Mouse (Mus musculus) heart, embryonic 12.5 days (tissue): Measurements from ENCODE around the gene Slc37a2. TPM values are rescaled to one million over a fixed set of nuclear protein-coding genes. Genes with fewer than 3 reads are reported as not detected.

ENCODE experiments used
- ATAC-seq: fragments of 200-750 bp; cut with Nextera tagmentation; 2 replicates; pipeline ENCODE4 v1.8.0; 2017; ENCODE audit warnings: moderate TSS enrichment, moderate library complexity; ENCODE audit not compliant: insufficient number of reproducible peaks, low FRiP score
- H3K27ac ChIP-seq: fragments of 300-500 bp; sonication (generic); 2 replicates; pipeline ENCODE4 v1.5.1; 2016; ENCODE audit warnings: mild to moderate bottlenecking, moderate library complexity; ENCODE audit not compliant: poor library complexity, severe bottlenecking
- H3K27me3 ChIP-seq: fragments of 300-500 bp; sonication (generic); replicated peaks from 2 replicates; pipeline ENCODE4 v1.6.1; 2016; ENCODE audit warnings: mild to moderate bottlenecking, moderate library complexity
- H3K36me3 ChIP-seq: fragments of 300-500 bp; sonication (generic); 2 replicates; pipeline ENCODE4 v1.6.1; 2016; ENCODE audit warnings: mild to moderate bottlenecking, moderate library complexity
- H3K4me1 ChIP-seq: fragments of 300-500 bp; sonication (generic); replicated peaks from 2 replicates; pipeline ENCODE4 v1.6.1; 2016; ENCODE audit warnings: mild to moderate bottlenecking
- H3K4me2 ChIP-seq: fragments of 300-500 bp; sonication (generic); 2 replicates; pipeline ENCODE4 v1.6.1; 2016; ENCODE audit warnings: mild to moderate bottlenecking, moderate library complexity
- H3K4me3 ChIP-seq: fragments of 300-500 bp; sonication (generic); 2 replicates; pipeline ENCODE4 v1.5.1; 2016; ENCODE audit warnings: mild to moderate bottlenecking
- H3K9ac ChIP-seq: fragments of 300-500 bp; sonication (generic); 2 replicates; pipeline ENCODE4 v1.6.1; 2016; ENCODE audit warnings: mild to moderate bottlenecking, moderate library complexity
- H3K9me3 ChIP-seq: fragments of 300-500 bp; sonication (generic); replicated peaks from 2 replicates; pipeline ENCODE4 v1.6.1; 2016; ENCODE audit warnings: mild to moderate bottlenecking, moderate library complexity
- WGBS: fragments of 180-500 bp; shearing (Covaris S2); methylation state at CpG from one replicate; pipeline ENCODE4 v1.1.7; 2016; 5-methylcytosine and 5-hydroxymethylcytosine counted together
- polyA plus RNA-seq: library from polyadenylated mRNA; unstranded; fragments of >200 nt; fragmentation: Nextera tagmentation; extraction: Ambion mirVana; gene quantifications from 2 replicates; pipeline ENCODE4 v1.2.1, GENCODE M21; 2016

Slc37a2 gene
- polyA plus RNA-seq, 1 experiment from 2014 or later: 1.5 TPM

DNA sequence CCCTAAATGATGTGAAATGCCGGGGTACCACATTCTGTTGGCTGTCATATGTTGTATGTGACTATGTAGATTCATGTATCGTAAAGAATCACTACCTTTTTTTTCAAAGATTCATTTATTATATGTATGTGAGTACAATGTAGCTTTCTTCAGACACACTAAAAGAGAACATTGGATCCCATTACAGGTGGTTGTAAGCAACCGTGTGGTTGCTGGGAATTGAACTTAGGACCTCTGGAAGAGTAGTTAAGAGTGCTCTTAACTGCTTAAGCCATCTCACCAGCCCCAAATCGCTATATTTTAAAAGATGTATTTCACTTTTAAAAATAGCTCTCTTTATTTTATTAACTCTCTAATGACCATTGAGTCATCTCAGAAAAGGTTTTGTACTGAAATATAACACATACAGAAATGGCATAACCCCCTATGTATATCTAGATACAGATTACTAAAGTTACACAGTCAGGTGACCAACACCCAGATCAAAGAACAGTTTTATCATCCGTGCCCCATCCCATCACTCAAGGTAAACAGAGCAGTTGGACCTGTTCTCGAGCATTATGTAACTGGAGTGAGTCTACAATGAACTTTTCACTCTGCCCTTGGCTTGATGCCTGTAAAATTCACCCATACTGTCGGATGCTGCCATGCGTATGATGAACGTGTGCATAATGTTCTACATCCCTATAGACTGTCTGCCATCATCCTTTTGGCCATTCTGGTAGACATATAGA lies 41.0 kb downstream of the Slc37a2 start:
- Histone ChIP-seq H3K4me2 (no peak overlapping the region), H3K4me3 (no peak overlapping the region), H3K9me3 (0 out of 2 replicates have a peak, but pooled peaks cover 4% of the 10 kb centered on the region), H3K27ac (no peak overlapping the region), H3K27me3 (no peaks in the 10 kb centered on the region), H3K36me3 (no peaks in the 10 kb centered on the region), H3K4me1 (no peaks in the 10 kb centered on the region), H3K9ac (no peak overlapping the region)
- 82% methylated on average over 9 of the region's 9 CpGs for WGBS
- ATAC-seq: no peak

DNA sequence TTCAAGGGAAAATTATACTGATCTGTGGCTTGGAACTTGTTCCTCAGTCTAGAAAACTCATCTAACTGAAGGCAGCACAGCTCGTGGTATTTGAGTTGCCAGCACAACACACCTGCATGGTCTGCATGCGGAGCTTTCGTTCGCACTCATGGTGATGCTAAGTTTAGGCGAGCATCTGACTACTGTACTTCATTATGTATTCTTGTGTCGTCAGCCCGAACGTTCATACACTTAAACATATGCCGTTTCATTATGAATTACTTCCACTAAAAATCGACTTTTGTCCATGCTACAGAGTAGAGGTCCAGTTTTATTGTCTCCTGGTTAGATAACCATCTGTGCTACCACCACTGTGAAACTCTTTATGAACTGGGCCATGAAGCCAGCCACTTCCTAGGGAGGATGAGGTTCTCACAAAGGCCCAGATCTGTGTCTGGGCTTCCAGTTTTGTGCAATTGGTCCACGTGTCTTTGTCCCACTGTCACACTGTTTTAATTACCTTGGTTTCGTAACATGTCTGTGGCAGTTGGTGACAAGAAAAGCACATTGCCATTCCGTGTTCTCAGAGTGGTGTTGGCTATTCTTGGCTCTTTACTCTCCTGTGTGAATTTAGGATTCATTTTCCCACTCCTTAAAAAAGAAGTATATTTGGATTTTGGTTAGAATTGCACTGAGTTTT lies 42.3 kb downstream of the Slc37a2 start:
- Histone ChIP-seq H3K27ac (no peak overlapping the region), H3K4me2 (no peak overlapping the region), H3K9me3 (0 out of 2 replicates have a peak, but pooled peaks cover 4% of the 10 kb centered on the region), H3K4me3 (no peak overlapping the region), H3K36me3 (no peaks in the 10 kb centered on the region), H3K9ac (no peak overlapping the region), H3K27me3 (no peaks in the 10 kb centered on the region), H3K4me1 (no peaks in the 10 kb centered on the region)
- 81% methylated on average over 13 of the region's 13 CpGs for WGBS
- no peak for ATAC-seq

DNA sequence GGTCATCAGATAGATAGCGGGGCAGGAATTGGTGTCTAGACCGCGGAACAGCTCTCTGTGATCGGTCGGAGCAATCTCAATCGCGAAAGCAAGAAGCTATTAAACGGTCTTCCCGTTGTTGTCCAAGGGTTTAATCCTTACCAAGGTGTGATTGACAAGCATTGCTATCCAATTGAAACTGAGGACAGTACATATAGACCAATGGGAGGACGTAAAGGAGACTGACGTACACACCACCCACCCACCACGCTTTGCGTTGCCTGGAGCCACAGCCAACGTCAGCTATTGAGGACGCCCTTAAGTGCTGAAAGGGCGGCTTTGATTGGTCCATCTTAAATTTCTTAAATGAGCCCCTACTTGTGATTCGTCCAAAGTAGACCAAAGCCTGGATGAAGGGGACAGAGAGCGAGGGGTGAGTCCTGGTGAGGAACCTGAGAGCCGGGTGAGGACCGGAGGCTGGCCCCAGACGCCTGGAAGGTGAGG lies 47.6 kb downstream of the Slc37a2 start, which contains the start of gene Tmem218:
Tmem218 (plus strand) TSS at position 295 of the 483 bp plus-strand sequence.
- Histone ChIP-seq H3K9me3 (no peaks in the 10 kb centered on the region), H3K27ac (peak within 1 kb of the TSS; percentile 64), H3K4me1 (0 out of 2 replicates have a peak, but pooled peaks cover 4% of the 10 kb centered on the region), H3K36me3 (no peaks in the 10 kb centered on the region), H3K4me2 (peak within 1 kb of the TSS; percentile 74), H3K27me3 (no peaks in the 10 kb centered on the region), H3K4me3 (peak within 1 kb of the TSS; percentile 77), H3K9ac (peak within 1 kb of the TSS; percentile 76)
- ATAC-seq: peak; percentile 100
- WGBS: under 1% methylated on average over 21 of the region's 21 CpGs

DNA sequence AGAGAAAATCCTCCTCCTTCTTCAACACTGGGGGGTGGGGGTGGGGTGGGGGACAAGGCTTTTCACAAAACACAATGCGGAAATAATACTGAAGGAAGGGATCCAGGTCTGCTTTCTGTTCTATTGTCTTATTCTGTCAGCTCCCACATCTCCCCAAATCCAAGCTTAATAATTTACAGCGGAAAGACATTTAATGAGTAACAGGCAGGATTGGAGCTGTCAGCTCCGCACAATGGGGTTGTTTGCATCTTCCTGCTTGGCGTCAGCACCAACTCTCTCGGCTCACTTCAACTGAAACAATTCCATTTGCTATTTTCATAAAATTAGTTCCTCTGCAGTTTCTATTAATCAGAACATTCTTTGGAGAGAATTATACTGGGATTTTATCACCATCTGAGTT lies 51.7 kb downstream of the Slc37a2 start:
- Histone ChIP-seq H3K4me3 (no peak overlapping the region), H3K9me3 (no peaks in the 10 kb centered on the region), H3K27ac (no peak overlapping the region), H3K27me3 (no peaks in the 10 kb centered on the region), H3K4me1 (0 out of 2 replicates have a peak, but pooled peaks cover 4% of the 10 kb centered on the region), H3K36me3 (no peaks in the 10 kb centered on the region), H3K4me2 (no peak overlapping the region), H3K9ac (no peak overlapping the region)
- ATAC-seq: no peak
- 68% methylated on average over 5 of the region's 5 CpGs for WGBS

DNA sequence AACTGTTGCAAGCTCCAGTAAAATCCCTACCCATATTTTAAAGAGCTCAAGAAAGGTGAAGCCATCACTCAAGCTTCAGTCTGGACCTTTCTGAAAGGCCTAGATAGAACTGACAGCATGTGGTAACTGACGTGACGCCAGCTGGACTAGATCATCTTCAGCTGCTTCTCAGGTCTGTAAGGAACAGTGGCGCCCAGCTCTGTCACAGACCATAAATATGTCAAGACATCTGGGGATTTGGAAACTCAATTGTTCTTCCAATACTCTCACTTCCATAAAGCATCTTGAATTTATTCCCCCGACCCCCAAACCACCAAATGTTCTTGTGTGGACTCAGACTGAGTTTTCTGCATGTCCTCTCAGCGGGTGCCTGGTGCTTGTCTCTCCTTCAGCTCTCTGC lies 55.1 kb downstream of the Slc37a2 start:
- Histone ChIP-seq H3K27ac (no peak overlapping the region), H3K4me2 (no peak overlapping the region), H3K9me3 (no peaks in the 10 kb centered on the region), H3K36me3 (no peaks in the 10 kb centered on the region), H3K27me3 (no peaks in the 10 kb centered on the region), H3K4me3 (no peak overlapping the region), H3K9ac (no peak overlapping the region), H3K4me1 (no peaks in the 10 kb centered on the region)
- no peak for ATAC-seq
- WGBS: 75% methylated on average over 5 of the region's 5 CpGs

DNA sequence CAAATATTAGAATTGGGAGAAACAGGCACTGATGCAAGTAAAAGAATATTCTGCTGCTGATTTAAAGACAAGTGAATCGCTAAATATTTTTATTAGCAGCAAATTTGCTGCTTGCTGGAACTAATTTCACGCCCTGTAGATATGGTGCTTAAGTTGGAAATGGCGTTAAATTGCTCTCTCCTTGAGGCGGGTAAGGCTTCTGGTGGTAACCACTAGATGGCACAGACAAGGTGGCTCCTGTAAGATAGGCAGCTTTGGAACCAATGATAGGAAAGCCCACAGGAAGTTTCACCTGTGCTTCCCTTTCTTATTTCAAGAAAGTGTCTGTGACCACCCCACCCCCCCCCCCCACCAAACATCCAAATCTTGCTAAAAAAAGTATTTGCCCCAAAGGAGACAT lies 58.5 kb downstream of the Slc37a2 start:
- no peak for ATAC-seq
- Histone ChIP-seq H3K4me3 (no peak overlapping the region), H3K27me3 (no peaks in the 10 kb centered on the region), H3K4me1 (no peaks in the 10 kb centered on the region), H3K36me3 (no peaks in the 10 kb centered on the region), H3K9ac (no peak overlapping the region), H3K27ac (no peak overlapping the region), H3K9me3 (no peaks in the 10 kb centered on the region), H3K4me2 (no peak overlapping the region)
- 63% methylated on average over 4 of the region's 4 CpGs for WGBS

DNA sequence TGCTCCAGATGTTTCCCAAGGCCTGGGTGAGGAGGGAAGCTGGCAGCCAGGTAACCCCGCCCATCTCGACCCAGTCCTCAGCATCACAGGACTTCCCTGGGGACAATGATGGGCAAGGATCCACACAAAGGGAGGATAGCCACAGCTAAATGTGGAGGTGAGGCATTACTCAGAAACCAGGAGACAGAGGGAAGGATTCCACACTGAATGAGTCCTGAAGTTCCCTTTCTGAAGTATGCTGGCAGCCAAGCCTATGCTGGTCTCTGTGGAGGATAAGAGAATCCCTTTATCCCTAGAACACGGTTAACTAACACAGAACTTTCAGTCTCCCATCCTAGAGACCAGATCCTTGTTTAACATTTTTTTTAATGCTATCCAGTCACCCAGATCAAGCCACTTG lies 67.5 kb downstream of the Slc37a2 start:
- no peak overlapping the region for H3K4me2 ChIP-seq
- H3K9me3 ChIP-seq: no peaks in the 10 kb centered on the region
- no peaks in the 10 kb centered on the region for H3K27me3 ChIP-seq
- H3K36me3 ChIP-seq: no peaks in the 10 kb centered on the region
- WGBS: 82% methylated on average over 3 of the region's 3 CpGs
- no peak overlapping the region for H3K27ac ChIP-seq
- ATAC-seq: no peak
- no peak overlapping the region for H3K9ac ChIP-seq
- no peak overlapping the region for H3K4me3 ChIP-seq
- peaks cover 3% of the 10 kb centered on the region; the same call in 1 of the 2 replicates for H3K4me1 ChIP-seq

DNA sequence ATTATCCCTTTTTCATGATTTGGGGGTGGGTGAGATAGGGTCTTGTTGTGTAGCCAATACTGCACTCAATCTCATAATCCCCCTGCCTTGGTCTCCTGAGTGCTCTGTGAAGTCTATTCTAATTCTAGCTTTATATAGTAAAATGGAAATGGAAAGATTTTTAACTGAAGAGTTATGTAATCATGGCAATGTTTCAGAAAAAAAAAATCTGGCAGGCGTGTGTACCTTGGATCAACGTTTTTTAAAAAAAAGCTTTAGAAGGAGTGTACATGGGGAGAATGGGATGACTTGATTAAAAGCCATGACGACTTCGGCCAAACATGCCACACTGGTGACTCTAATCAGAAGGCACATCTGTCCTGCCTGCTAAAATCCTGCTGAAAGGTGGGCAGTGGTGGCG lies 68.1 kb downstream of the Slc37a2 start:
- H3K4me2 ChIP-seq: no peak overlapping the region
- 79% methylated on average over 5 of the region's 5 CpGs for WGBS
- ATAC-seq: no peak

DNA sequence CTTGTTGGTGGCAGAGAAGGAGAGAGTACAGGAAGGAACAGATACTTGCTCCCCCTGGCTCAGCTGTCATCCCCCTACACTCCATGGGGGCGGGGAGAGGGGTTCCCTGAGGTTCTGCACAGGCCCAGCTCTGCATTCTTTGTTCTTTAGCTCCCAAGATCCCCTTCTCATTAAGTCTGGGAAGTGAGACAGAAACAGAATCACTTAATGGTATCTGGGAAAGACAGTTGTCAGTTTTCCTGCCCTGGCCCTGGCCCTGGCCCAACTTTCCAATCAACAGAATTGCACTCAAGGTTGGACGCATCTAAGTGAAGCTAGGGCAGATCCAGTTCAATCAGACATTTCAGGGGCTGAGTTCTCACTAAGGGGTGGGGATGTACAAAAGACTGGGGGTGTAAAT lies 72.4 kb downstream of the Slc37a2 start:
- WGBS: 52% methylated on average over 2 of the region's 2 CpGs
- Histone ChIP-seq H3K27ac (no peak overlapping the region), H3K27me3 (no peaks in the 10 kb centered on the region), H3K9ac (no peak overlapping the region), H3K4me2 (no peak overlapping the region), H3K36me3 (no peaks in the 10 kb centered on the region), H3K9me3 (no peaks in the 10 kb centered on the region), H3K4me1 (peaks cover 14% of the 10 kb centered on the region), H3K4me3 (no peak overlapping the region)
- no peak for ATAC-seq

More for the DNA sequence above, 68.1 kb downstream of the Slc37a2 start:
- Histone ChIP-seq H3K36me3 (no peaks in the 10 kb centered on the region), H3K9ac (no peak overlapping the region), H3K27ac (no peak overlapping the region), H3K4me3 (no peak overlapping the region), H3K27me3 (no peaks in the 10 kb centered on the region), H3K9me3 (no peaks in the 10 kb centered on the region), H3K4me1 (peaks cover 5% of the 10 kb centered on the region; the same call in 1 of the 2 replicates)

DNA sequence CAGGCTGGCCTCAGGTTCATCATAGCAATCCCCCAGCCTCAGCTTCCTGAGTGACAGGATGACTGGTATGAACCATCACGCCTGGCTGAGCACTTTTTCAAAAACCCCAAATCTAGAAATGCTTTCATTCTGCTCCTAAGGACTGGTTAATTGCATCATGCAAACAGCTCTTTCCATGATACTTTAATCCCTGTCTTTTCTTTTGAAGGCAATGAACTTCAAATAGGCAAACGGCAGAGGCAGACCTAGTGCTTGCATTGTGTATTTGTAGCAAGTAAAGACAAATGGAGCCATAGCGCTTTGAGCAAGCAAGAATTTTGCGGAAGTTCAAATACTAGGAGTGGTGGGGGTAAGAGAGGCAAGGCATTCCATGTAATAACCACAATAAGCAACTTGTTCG lies 73.9 kb downstream of the Slc37a2 start:
- H3K4me1 ChIP-seq: peaks cover 20% of the 10 kb centered on the region
- no peak overlapping the region for H3K9ac ChIP-seq
- no peak for ATAC-seq
- no peak overlapping the region for H3K4me2 ChIP-seq
- H3K27ac ChIP-seq: no peak overlapping the region
- no peak overlapping the region for H3K4me3 ChIP-seq
- no peaks in the 10 kb centered on the region for H3K9me3 ChIP-seq
- no peaks in the 10 kb centered on the region for H3K36me3 ChIP-seq
- 83% methylated on average over 5 of the region's 5 CpGs for WGBS
- H3K27me3 ChIP-seq: no peaks in the 10 kb centered on the region

DNA sequence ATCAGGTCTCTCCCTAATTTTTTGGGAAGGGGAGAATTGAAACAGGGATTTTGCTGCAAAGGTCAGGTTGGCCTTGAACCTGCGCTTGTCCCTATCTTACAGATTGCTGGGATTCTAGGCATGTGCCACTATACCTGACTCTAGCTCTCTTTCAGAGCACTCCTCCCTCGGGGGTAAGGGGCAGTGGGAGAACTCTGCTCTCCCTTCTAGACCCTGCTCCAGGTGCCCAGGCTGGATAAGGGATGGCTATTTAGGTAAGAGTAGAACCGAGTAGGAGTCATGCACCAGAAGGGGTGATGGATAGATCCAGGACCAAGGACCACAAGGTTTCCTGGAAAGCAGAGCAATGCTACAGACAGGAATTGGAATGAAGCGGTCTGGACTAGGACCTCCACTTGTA lies 75.9 kb downstream of the Slc37a2 start:
- H3K9me3 ChIP-seq: no peaks in the 10 kb centered on the region
- no peak overlapping the region for H3K27ac ChIP-seq
- no peaks in the 10 kb centered on the region for H3K36me3 ChIP-seq
- H3K4me2 ChIP-seq: no peak overlapping the region
- no peak overlapping the region for H3K4me3 ChIP-seq
- H3K9ac ChIP-seq: no peak overlapping the region
- H3K4me1 ChIP-seq: peaks cover 30% of the 10 kb centered on the region
- peaks cover 4% of the 10 kb centered on the region; the same call in 1 of the 2 replicates for H3K27me3 ChIP-seq
- 82% methylated on average over 4 of the region's 4 CpGs for WGBS
- no peak for ATAC-seq
